ENCODE assay signal across 12 mouse cellular contexts in genomic region chr19:16198162-16198561, GRCm38 (mm10).
DNase-seq lines count a peak whose midpoint lies in the region; ATAC-seq and TF ChIP-seq lines count a peak whose summit lies in the region.
"Had no signal": no experiment of that assay in that cellular context is flagged by ENCODE, and none has a peak within 500 bp of the region (broad histone marks: within the 10 kb centered on the region; RNA-seq: fewer than 3 reads in every experiment).

No protein-coding gene starts in this region.

- peak; percentile 73 for TF ChIP-seq CTCF in stomach, postnatal 0 days (IDR thresholded peaks at IDR 0.05; ENCODE audit: low read depth)

- no peak overlapping the region for H3K9ac ChIP-seq in stomach, postnatal 0 days (ENCODE audit: low read length)
- H3K9ac ChIP-seq: limb, embryonic 13.5 days had no signal

- no peaks in the 10 kb centered on the region for H3K27me3 ChIP-seq in stomach, postnatal 0 days (ENCODE audit: control insufficient read depth, insufficient read depth, low read length)
- H3K27me3 ChIP-seq: limb, embryonic 13.5 days had no signal

- no peak overlapping the region for H3K4me3 ChIP-seq in stomach, postnatal 0 days (ENCODE audit: low read depth, low read length)
- H3K4me3 ChIP-seq: embryonic facial prominence, embryonic 10.5 days; forebrain, embryonic 10.5 days; limb, embryonic 13.5 days had no signal

- no peaks in the 10 kb centered on the region for H3K9me3 ChIP-seq in stomach, postnatal 0 days (ENCODE audit: control insufficient read depth, low read length)
- H3K9me3 ChIP-seq: embryonic facial prominence, embryonic 10.5 days; forebrain, embryonic 10.5 days; limb, embryonic 13.5 days had no signal

- peaks cover 6% of the 10 kb centered on the region; the same call in 1 of the 2 replicates for H3K4me1 ChIP-seq in stomach, postnatal 0 days (replicated peaks; ENCODE audit: control insufficient read depth, insufficient read depth)

- 73% methylated on average over 3 of the region's 3 CpGs for WGBS in stomach, postnatal 0 days

- H3K27ac ChIP-seq in stomach, postnatal 0 days (replicated peaks) = no peak overlapping the region
- H3K27ac ChIP-seq: embryonic facial prominence, embryonic 10.5 days; forebrain, embryonic 10.5 days; limb, embryonic 13.5 days had no signal

- no peak for TF ChIP-seq EP300 in stomach, postnatal 0 days (optimal IDR thresholded peaks at IDR 0.05)

- ATAC-seq in frontal cortex, adult (ENCODE audit: low TSS enrichment) = peak; percentile 55; the same call in 1 of the 2 replicates
- no peak for ATAC-seq in stomach, postnatal 0 days (ENCODE audit: low FRiP score, low TSS enrichment)
- ATAC-seq: CD4-positive, CD25-positive, alpha-beta regulatory T cell, adult 4 months had no signal

- DNase-seq in frontal cortex, postnatal 14 days (ENCODE audit: low spot score in 2 of 2) = no peak
- DNase-seq in kidney, postnatal 10 days = peak; percentile 32
- DNase-seq in kidney, postnatal 14 days = no peak
- peak; percentile 54 for DNase-seq in testis, postnatal 10 days (ENCODE audit: low spot score)
- no peak for DNase-seq in testis, postnatal 14 days (ENCODE audit: low spot score)
- DNase-seq in stomach, postnatal 0 days (ENCODE audit: low spot score) = no peak
- DNase-seq in frontal cortex, adult 2 months (ENCODE audit: extremely low spot score in 1 of 2, low spot score in 1 of 2) = no peak

- no peak overlapping the region for H3K4me2 ChIP-seq in stomach, postnatal 0 days (replicated peaks; ENCODE audit: low read depth)
- H3K4me2 ChIP-seq: limb, embryonic 13.5 days had no signal

- H3K36me3 ChIP-seq in stomach, postnatal 0 days (ENCODE audit: control insufficient read depth, insufficient read depth, low read length) = no peaks in the 10 kb centered on the region
- H3K36me3 ChIP-seq: forebrain, embryonic 10.5 days; limb, embryonic 13.5 days had no signal

Comparison
In these comparisons a context has a peak if more than half of its experiments do, and no peak if none do; other contexts are left out.
1. DNase-seq: peak in kidney, postnatal 10 days (single experiment) and testis, postnatal 10 days (single experiment); none in frontal cortex, postnatal 14 days (0 of 2), kidney, postnatal 14 days (single experiment), testis, postnatal 14 days (single experiment), stomach, postnatal 0 days (single experiment) and frontal cortex, adult 2 months (0 of 2).